Mouse (Mus musculus) kidney, adult 10 weeks (tissue): ENCODE results near the gene Dynlt1f. TPM values are rescaled to one million over a fixed set of nuclear protein-coding genes. Genes with fewer than 3 reads are reported as not detected.

Experiments
- polyA plus RNA-seq: library from polyadenylated mRNA; stranded (reverse); fragments of 350-450 nt; fragmentation: Illumina TruSeq; extraction: RNeasy Lipid Tissue Mini Kit (QIAGEN cat#74804); gene quantifications from one replicate; pipeline ENCODE4 v1.2.3, GENCODE M21; 2014; ENCODE audit warnings: low read depth, low replicate concordance

Dynlt1f gene
- polyA plus RNA-seq: 37.6 TPM

DNA sequence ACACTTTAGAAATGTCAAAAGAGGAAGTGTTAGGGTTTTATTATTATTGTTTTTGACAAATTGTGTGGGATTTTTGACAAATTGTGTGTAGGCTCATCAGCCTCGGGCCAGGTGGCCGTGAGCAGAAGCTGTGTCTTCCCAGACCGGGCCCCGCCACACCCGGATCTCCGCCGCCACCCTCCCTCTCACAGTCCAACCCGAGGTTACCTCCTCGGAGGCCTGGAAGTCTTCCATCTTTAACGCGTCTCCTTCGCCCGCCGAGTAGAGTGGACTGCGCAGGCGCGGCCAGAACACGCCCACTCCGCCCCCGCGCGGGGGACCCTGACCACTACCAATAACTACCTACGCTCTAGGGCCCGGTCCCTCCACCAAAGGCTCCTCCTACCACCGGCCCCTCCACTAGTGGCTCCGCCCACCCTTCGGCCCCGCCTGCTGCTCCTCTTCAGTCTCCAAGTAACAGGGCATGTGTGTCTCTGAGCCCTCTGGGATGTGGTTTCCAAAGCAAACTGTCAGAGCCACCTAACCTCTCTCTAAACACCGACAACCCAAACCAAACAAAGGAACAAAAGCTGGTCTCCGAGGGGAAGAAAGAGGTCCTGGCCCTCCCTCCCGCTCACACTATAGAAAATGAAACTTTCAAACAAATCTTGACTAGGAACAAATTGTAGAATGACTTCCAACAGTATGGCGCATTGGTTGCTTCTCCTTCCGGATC lies at the start of gene Dynlt1f:
Gene Dynlt1f (minus strand): TSS at position 334 of the 715 bp plus-strand sequence.

GRCm38 (mm10) chr17:6658801-6659200 lies 3.1 kb upstream of the Dynlt1f start, which contains the start of gene Sytl3:
TSS of gene Sytl3 (plus strand) at chr17:6659093.

GRCm38 (mm10) chr17:6601204-6601911 lies 54.3 kb downstream of the Dynlt1f start, which contains the start of gene Dynlt1c:
TSS of gene Dynlt1c (plus strand) at chr17:6601671.

Other genes with a start within 250 kb of the Dynlt1f start
- gene Dynlt1b, start 225.8 kb downstream of the Dynlt1f start, polyA plus RNA-seq: 43.0 TPM
- gene Dynlt1c, start 54.2 kb downstream of the Dynlt1f start, polyA plus RNA-seq: 5.6 TPM
- 0.49 TPM for gene Sytl3, start 3.2 kb upstream of the Dynlt1f start, polyA plus RNA-seq
- 180 TPM for gene Ezr, start 126.9 kb upstream of the Dynlt1f start, polyA plus RNA-seq